Mouse (Mus musculus): ENCODE data around the gene Epb41l5. TPM values are rescaled to one million over a fixed set of nuclear protein-coding genes. Genes with fewer than 3 reads are reported as not detected.

The Epb41l5 gene
- total RNA-seq, 2 experiments from 2014 or later: 6.1 to 6.4 TPM

DNA sequence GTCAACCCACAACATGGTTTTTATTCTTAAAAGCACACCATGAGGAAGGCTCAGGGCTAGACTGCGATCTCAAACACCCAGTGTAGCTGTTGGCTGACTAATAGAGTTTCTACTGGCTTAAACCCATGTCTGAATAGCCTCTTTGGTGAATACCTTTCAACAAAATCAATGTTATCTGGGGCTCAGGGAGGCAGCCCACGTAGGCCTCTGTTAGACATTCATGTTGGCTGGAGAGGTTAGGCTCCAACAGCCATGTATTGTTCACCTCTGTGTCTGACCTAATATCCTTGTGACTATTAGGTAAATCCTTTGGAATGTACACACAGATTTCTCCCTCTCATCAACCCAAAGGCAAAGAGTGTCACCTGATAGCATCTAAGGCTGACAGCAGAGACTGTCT, 112.7 kb downstream of the Epb41l5 start:
- no peak for DNase-seq (ENCODE audit: low spot score in 2 of 2)

DNA sequence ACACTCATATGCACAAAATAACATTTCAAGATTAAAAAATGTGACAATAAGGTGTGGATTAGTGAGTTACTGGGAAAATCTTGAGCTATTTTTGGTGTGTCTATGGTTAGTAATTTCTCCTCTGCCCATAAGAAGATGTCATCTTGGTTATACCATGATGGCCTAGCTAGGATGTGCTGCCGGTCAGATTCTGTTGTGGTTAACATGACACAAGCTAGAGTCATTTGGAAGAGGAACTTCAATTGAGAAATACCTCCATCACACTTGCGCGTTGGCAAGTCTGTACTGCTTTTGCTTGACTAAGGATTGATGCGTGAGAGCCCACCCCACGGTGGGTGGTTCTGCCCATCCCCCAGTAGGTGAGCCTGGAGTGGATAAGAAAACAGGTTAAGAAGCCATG, 114.5 kb downstream of the Epb41l5 start:
- no peak for DNase-seq (ENCODE audit: low spot score in 2 of 2)

DNA sequence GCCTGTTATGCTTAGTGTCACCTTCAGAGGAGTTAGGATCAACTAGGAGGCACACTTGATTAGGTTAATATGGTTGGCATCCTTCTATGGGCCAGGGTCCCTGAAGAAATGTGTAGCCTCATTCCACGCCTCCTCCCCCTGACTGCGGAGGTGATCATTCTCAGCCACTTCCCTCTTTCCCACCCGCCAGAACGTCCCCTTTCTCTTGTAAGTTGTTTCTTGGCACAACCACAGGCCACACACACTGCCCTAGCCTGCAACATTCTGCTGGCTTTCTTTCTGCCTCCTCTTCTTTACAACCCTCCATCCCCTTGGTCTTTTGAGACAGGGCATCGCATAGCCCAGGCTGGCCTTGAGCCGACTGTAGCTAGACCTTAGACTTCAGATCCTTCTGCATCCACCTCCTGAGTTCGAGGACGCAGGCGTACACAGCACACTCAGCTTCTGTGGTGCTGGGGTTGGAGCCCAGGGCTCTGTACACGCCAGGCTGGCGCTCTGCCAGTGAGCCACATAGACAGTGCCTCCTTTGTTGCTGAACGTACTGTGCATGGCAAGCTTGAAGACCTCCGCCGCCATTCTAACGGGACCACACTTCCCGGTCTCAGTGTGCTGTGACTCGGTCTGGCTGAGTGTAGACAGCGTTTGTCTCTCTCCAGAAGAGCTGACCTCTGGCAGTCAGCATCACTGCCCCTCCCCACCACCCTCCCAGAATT, 115.6 kb downstream of the Epb41l5 start:
- no peak for DNase-seq (ENCODE audit: low spot score in 2 of 2)

DNA sequence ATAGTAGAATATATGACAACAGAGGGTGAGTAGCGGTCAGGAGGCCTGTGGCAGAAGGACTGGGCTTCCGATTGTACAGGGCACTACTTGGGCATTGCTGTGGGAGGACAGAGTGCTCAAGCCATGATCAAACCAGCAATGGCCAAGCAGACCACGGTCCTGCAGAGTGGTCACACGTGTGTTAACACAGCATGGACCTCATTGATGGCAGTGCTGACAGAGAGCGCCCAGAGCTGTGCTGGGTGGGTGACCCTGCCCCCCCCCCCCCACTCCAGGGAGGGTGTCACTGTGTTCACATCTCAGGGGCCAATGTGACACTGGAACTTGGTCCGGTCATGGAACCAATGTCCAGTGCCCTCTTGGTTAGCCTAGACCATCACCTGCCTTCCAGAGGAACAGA, 116.6 kb downstream of the Epb41l5 start:
- DNase-seq (ENCODE audit: low spot score in 2 of 2): no peak

DNA sequence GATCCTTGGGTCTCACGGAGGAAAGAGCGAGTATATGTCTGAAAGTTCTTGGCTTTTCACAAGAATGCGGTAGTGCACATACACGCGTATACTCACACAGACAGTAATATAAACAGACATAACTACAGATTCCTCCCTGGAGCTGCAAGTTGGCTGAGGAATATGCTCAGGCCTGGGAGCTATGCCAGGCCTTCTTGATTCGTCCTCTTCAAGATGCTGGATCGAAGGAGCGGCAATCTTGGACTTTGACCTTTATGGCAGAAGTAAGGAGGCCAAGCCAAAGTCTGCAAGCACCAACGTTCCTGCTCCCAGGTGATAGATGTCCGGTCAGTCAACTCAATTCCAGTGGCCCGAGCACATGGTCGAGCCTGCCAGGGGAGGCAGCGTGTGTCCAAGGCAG, 117.9 kb downstream of the Epb41l5 start:
- no peak for DNase-seq (ENCODE audit: low spot score in 2 of 2)

DNA sequence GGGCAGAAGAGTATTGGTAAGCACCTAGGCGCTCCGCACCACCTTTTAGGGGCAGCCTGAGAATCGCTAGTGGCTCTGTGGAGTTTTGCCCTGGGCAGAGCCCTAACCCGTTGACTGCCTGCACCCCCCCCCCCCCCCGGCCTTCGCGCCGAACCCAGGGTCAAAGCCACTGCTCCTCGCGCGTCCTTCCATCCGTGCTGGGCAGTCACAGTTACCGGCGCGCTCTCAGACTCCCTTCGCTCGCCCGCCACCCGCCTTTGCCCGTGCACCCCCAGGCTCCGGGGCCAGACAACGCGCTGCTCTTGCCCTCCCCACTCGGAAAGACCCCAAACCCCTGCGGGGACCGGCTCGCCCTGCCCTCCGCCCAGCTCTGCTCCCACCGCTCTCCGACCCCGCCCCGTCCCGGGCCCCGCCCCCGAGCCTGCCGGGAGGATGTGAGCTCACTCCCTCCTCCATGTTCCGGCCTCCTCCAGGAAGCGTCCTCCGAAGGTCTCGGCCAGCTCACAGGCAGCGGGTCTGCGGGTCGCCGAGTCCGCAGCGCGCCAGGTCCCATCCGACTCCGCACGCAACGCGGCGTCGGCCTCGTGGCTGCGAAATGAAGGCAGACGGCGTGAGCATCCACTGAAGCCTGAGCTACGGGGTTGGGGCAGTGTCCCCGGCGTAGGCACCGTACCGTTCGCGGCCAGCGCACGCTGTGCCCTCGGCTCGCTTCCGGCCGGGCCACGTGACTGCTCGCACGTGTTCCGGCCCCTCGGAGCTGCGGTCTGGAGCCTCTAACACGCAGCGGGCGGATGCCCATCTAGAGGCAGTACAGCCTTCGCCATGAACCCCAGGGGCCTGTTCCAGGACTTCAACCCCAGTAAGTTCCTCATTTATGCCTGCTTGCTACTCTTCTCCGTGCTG, 122.9 kb downstream of the Epb41l5 start, which contains the start of gene Tmem185b:
TSS of gene Tmem185b (plus strand) at position 472 of the 903 bp plus-strand sequence.
- DNase-seq (ENCODE audit: low spot score in 2 of 2): peak; percentile 81 to 89

DNA sequence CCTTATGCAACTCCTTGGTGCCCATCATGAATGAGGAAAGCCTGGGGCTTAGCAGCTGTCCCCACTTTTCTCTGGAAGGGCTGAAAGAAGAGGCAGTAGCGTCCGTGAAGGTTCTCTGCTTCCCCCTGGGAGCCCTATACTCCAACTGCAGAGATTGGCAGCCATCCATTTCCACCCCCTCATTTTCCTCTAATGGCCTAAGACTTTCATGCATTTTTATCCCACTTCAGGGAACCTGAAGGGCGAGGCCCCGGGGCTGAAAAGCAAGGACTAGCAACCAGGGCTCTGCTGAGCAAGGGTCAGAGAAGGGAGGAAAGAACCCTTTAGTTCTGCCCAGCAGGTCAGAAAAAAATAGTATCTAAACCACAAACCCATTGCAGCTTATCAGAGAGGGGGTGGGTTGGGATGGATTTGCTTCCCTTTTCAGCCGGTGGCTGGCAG, 123.8 kb downstream of the Epb41l5 start:
- DNase-seq (ENCODE audit: low spot score in 2 of 2): no peak

DNA sequence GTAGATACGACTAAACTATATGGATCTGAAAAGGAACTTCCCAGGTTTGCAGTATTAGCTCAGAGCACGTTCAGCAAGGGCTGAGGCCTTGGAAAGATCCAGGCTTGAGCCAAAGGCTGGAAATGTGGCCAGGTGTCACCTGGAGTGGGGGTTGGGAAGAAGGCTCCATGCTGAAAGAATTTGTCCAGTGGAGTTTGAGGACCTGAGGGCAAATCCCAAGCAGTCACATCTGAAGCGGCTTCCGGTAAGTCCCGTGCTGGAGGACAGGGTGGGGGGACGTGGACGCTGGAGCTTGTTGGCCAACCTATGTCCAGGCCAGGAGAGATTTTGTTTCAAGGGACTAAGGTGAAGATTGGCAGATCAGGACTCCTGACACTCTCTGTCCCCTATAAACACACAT, 125.0 kb downstream of the Epb41l5 start:
- no peak for DNase-seq (ENCODE audit: low spot score in 2 of 2)

DNA sequence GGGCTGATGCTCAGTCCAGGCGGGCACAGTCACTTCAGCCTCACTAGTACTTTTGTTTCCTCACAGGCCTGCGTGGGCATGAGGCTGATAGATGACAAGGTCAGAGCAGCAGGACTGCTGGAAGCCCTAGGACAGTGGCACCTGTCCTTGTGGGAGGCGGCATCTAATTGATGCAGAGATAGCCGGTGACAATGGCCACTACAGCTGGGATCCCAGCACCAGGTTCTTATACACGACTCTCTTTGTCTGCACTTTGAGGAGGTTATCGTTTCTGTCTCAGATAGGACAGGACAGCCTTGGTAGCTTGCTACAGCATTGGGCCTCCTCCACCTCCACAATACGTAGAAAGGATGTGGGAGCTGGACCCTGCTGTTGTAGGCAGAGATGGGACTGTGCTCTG, 125.4 kb downstream of the Epb41l5 start:
- DNase-seq (ENCODE audit: low spot score in 2 of 2): no peak

DNA sequence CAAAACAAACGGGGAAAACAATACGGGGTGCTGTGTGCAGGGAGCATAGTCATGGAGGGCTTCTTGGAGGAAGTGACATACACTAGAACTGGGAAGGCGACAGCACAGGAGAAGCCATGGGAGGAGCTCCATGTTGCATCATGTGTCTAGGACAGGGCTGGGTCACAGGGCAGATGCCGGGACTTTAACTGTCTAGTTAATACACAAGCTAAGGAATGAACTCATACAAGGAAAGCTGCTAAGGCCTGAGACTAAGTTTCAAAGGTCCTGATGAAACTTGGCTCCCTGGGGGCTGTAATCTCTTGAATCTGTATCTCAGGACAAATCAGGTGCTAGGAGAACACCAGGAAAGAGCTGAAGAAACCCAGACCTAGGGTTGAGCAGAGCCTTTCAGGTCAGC, 126.1 kb downstream of the Epb41l5 start:
- DNase-seq (ENCODE audit: low spot score in 2 of 2): no peak

DNA sequence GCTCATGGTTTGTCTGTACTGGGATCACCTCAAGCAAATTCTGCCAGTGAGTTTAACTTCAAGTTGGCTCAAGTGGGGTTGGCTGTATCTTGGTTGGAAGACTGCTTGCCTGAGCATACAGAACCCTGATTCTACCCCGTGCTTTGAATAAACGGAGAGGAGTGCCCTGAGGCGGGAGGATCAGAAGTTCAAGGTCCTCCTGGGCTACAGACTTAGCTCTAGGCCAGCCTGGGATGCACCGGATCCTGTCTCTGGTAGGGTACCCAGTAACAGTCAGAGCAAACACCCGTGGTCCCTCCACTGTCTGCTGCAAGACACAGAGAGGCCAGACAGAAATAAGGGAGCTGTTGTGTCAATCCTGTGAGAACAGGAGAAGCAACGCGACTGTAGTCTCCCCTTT, 127.1 kb downstream of the Epb41l5 start:
- DNase-seq (ENCODE audit: low spot score in 2 of 2): no peak

DNA sequence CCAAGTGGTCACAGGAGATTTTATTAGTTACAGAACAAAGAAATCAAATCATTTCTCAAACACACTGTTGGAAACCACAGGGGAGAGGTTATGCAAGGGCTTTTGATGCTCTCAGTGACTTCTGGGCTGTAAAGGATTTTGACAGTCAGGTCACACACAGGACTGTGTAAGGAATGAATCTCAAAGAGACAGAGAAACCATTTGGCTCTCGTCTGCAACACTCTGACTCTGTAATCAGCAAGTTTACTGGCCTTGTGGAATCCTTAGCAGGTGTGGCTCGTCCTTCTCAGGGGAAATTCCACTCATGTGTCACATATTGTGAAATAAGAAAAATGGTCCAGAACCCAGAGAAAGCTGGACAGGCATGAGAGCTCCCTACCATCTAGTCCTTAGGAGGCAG, 127.8 kb downstream of the Epb41l5 start:
- DNase-seq (ENCODE audit: low spot score in 2 of 2): no peak

DNA sequence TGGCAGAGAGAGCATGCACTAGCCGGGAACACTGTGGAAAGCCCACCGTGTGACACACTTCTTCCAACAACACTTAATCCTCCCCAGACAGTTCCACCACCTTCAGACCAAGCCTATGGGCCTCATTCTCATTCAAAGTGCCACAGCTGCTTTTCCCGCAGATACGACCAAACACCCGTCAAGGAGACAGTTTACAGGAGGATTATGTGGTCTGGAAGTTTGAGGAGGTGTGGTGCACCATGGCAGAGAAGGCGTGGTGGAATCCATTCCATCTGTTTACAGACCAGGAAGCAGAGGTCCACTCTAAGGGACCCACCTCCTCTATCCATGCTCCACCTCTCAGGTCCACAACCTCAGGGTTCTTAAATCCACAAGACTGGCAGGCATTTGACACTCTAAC, 129.5 kb downstream of the Epb41l5 start:
- no peak for DNase-seq (ENCODE audit: low spot score in 2 of 2)

DNA sequence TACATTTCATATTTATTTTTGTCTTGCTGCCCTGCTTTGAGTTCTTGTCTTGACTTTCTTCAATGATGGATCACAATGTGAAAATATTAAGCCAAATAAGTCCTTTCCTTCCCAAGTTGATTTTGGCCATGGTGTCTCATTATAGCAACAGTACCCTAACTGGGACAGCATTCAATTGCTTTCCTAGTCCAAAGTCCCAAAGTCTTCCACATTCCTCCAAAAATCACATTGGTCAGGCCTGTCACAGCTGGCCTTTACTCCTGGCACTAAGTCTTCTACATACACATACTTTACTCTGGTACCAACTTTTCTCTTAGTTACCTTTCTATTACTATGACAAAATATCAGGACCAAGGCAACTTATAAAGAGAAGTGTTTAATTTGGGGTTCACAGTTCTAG, 130.0 kb downstream of the Epb41l5 start:
- DNase-seq (ENCODE audit: low spot score in 2 of 2): no peak

DNA sequence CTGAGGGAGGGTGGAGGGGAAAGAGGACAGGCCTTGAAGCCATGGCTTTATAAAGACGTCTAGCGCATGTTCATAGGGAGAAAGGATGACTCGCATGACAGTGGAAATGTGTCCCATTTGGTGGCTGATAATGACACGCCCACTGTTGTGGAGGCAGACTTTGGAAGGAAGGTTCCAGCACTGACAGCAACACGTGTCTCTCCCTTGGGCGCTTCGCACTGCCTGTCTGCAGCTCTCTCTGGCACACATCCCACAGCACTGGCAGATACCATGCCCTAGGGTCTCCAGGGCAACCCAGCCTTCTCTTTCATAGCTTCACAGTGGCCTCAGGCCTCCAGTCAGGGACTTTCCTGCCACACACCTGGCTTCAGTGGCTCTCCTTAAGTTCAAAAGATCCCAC, 130.7 kb downstream of the Epb41l5 start:
- DNase-seq (ENCODE audit: low spot score in 2 of 2): no peak

DNA sequence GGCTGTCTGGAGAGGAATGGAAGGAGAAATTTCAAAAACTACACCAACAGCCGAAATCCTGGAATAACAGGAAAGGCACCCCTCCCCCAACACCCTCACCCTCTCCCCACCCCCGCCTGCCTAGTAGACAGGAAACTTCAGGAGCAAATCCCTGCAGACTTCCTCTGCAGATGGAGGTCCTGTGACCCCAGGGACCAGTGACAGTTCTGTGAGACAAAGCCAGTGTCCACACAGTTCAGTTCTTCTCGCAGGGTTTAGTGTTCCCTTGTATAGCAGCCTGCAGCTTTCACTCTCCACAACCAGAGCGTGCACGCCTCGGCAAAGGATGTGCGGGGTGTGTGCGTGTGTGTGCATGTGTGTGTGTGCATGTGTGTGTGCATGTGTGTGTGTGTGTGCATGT, 137.9 kb downstream of the Epb41l5 start:
- no peak for DNase-seq (ENCODE audit: low spot score in 2 of 2)

DNA sequence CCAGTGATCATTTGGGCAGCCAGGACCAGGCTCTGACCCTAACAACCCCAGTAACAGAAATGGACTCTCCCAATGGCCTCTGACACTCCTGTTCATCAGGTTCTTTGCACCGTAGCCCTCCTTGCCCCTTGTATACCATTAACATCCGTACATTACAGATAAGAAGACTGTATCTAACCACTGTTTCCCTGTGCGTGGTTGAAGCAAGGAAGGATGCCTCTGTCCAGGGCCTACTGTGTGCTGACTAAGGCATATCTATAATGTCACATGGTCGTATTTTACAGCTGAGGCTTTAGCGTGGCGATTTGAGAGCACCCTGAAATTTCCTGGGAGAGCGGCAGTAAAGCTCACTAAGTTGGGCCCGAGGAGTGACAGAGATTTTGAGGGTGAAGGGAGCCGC, 138.4 kb downstream of the Epb41l5 start:
- DNase-seq (ENCODE audit: low spot score in 2 of 2): no peak

DNA sequence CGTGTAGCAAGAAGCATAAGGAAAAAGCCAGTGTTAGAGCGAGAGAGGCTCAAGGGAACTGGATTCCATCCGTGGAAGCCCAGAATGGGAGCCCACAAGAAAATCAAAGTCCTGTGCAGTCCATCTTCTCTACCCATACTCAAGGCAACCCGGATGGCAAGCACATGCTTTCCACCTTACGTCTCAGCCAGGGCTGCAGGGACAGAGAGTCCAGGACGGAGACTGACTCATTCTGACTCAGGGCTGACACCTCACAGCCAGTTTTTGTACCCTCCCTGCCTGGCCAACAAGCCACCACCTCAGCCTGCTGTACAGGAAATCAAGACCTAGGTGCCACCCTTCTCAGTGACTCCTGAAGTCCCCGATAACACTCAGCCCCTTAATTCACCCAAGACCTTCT, 139.3 kb downstream of the Epb41l5 start:
- DNase-seq (ENCODE audit: low spot score in 2 of 2): no peak

DNA sequence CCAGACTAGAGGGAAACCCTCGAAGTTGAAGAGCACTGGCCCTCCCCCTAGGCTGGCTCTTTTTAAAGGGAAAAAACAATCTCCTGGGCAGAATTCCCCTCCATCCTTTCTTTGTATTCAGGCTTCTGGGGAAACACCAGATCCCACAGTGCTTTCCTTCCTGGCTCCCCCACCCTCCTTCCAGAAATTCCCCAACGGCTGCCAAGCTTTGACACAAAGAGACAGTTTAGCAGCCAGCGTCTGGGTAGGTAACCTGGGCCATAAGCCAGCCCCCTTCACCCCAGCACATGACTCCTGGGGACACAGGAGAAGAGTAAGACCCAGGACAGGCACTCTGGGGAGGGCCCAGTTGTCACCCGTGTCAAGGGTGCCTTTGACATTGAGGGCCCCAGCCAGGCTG, 140.3 kb downstream of the Epb41l5 start:
- no peak for DNase-seq (ENCODE audit: low spot score in 2 of 2)

DNA sequence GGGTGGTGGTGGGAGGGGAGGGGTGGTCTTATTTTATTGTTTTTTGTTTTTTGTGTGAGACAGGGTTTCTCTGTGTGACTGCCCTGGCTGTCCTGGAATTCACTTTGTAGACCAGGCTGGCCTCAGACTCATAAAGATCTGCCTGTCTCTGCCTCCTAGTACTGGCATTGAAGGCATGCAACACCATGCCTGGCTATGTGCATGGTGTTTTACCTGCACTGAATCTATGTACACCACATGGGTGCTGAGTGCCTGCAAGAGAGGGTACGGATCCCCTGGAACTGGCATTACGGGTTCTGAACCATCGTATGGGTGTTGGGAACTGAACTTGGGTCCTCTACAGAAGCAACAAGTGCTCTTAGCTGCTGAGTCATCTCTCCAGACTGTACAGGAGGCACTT, 142.8 kb downstream of the Epb41l5 start:
- no peak for DNase-seq (ENCODE audit: low spot score in 2 of 2)

DNA sequence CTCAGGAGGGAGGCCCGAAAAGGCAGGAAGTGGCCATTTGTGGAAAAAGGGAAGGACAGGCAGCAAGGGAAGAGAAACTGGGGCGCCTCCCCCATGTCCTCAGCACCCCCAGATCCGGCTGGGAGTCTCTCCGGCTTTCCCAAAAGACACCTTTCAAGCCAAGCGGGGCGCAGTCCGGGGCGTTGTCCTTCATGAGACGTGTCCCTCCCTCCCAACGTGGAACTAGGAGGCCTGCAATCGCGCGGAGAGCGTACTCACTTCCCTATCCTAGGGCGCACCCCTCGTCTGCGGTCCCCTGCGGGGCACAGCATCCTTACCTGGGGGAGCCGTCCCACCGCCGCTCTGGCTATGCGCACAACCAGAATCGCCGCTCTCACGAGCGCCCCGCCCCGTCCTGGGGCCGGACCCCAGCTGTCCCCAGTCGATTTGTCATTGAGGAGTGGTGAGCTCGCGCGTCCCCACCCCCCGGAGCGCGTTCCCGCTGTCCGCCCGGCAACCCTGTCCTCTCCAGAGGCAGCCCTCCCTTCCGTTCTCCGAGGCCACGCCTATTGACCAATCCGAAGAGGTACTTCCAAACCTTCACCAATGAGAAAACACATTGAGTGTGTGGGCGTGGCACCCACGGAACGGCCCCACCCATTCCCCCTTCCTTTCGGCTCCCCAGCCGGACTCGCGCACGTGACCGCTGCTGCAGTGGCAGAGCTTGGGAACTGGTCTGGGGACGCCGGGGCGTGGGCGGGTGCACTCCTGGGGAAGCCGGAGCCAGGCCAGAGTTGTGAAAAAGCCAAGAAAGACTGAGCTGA, 144.3 kb downstream of the Epb41l5 start, which contains the start of gene Ralb:
TSS of gene Ralb (minus strand) at position 535 of the 803 bp plus-strand sequence.
- DNase-seq (ENCODE audit: low spot score in 2 of 2): peak; percentile 95 to 96

DNA sequence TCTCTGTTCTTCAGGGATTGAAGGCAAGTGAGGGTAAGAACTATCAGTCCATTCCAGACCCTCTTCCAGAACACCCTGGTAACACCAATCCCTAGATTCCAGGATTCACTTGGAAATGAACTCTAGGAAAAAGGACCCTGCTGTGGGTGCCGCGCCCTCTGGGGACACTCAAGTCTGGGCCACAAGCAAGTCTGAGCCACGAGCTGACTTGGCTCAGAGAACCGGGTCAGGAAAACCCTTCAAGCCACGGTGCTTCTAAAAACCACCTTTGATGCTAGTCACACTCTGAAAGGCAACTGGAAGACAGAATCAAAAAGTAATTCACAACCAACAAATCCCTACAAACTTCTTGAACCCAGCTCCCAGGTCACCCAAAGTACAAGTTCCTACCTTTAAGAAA, 145.0 kb downstream of the Epb41l5 start:
- no peak for DNase-seq (ENCODE audit: low spot score in 2 of 2)

Measured in left cerebral cortex, adult 18-20 months (tissue).